Mouse (Mus musculus) pancreas, adult 10 weeks (tissue): ENCODE data around the gene Tsc22d2. TPM values are rescaled to one million over a fixed set of nuclear protein-coding genes. Genes with fewer than 3 reads are reported as not detected.

Source experiments
- polyA plus RNA-seq: library from polyadenylated mRNA; stranded (reverse); fragments of 350-450 nt; fragmentation: Illumina TruSeq; extraction: RNeasy Lipid Tissue Mini Kit (QIAGEN cat#74804); gene quantifications from one replicate; pipeline ENCODE4 v1.2.3, GENCODE M21; 2015; ENCODE audit warnings: low read depth, low replicate concordance; ENCODE audit not compliant: insufficient read depth

Gene Tsc22d2
- polyA plus RNA-seq, result 2.0 TPM

GRCm38 (mm10) chr3:58414234-58414938, at the start of gene Tsc22d2:
Gene Tsc22d2 (plus strand): TSS chr3:58414715.

Other genes with a start within 250 kb of the Tsc22d2 start
- gene Eif2a, start 111.1 kb downstream of the Tsc22d2 start, polyA plus RNA-seq, result 10.3 TPM
- gene Serp1, start 111.2 kb downstream of the Tsc22d2 start, polyA plus RNA-seq, result 58.9 TPM
- 20.8 TPM for gene Selenot, start 161.9 kb downstream of the Tsc22d2 start, polyA plus RNA-seq
- gene Erich6, start 222.5 kb downstream of the Tsc22d2 start, polyA plus RNA-seq, result not detected